Mouse (Mus musculus): Measurements from ENCODE around the gene Olfr702.

Olfr702 gene

GRCm38 (mm10) chr7:106833793-106834192, at the start of gene Olfr702:
Gene Olfr702 (minus strand): TSS chr7:106833893.
- in situ Hi-C loops (cut with MboI, MseI) = no loop called here

- in situ Hi-C loops (cut with MboI, MseI) = no loop called here
Observed at GRCm38 (mm10) chr7:106876791-106877190, 43.1 kb upstream of the Olfr702 start, which contains the start of gene Olfr705. Gene Olfr705 (minus strand): TSS chr7:106876891.

DNA sequence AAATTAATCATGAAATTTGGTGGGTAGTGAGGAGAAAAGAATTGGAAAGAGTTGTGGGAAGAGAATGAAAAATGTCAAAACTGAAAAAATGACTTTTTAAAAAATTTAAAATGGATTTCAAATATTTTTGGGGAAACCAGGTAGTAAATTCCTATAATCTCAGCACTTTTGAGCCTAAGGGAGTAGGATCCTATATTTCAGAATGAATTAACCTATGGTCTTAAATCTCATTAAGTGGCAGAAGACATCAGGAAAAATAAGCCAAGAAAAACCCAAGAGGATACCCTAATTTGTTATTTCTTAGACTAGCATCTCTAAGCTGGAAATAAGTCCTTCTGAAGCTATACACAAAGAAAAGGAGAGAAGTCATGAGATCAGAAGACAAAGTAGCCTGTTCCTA, 29.2 kb upstream of the Olfr702 start, which contains the start of gene Olfr704:
TSS of gene Olfr704 (plus strand) at position 301 of the 400 bp plus-strand sequence.
- in situ Hi-C loops (cut with MboI, MseI) = no loop called here

DNA sequence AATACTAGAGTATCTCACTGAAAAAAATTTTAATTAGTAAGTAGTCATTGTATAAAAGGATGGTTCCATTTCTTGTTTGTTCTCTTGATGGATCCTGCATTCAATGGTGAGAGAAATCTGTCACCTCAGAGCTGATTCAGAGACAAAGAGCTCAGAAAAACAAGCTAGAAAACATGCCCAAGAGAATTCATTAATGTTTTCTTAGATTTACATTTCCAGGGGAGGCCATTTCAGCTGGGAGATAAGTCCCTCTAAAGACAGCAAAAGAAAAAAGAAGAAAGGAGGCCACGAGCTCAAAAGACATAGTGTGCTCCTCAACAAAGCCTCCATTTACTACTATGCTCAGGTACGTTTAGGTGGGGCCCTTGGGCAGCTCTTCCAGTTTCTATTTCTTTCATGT, 9.4 kb upstream of the Olfr702 start, which contains the start of gene Olfr703:
TSS of gene Olfr703 (plus strand) at position 301 of the 400 bp plus-strand sequence.
- in situ Hi-C loops (cut with MboI, MseI) = no loop called here

- in situ Hi-C loops (cut with MboI, MseI) = loop anchor here (10.0 to 25.0 kb wide), 2 partner anchors 234 to 456 kb away; no protein-coding TSS in a partner anchor
Observed at GRCm38 (mm10) chr7:106818414-106818813, 15.3 kb downstream of the Olfr702 start.

GRCm38 (mm10) chr7:106815775-106816174, 17.9 kb downstream of the Olfr702 start:
- in situ Hi-C loops (cut with MboI, MseI) = loop anchor here (10.0 to 25.0 kb wide), 2 partner anchors 231 to 453 kb away; no protein-coding TSS in a partner anchor

GRCm38 (mm10) chr7:106813829-106814228, 19.9 kb downstream of the Olfr702 start, which contains the start of gene Olfr701:
Gene Olfr701 (plus strand): TSS chr7:106814129.
- in situ Hi-C loops (cut with MboI, MseI) = loop anchor here (10.0 to 25.0 kb wide), 2 partner anchors 229 to 452 kb away; no protein-coding TSS in a partner anchor

DNA sequence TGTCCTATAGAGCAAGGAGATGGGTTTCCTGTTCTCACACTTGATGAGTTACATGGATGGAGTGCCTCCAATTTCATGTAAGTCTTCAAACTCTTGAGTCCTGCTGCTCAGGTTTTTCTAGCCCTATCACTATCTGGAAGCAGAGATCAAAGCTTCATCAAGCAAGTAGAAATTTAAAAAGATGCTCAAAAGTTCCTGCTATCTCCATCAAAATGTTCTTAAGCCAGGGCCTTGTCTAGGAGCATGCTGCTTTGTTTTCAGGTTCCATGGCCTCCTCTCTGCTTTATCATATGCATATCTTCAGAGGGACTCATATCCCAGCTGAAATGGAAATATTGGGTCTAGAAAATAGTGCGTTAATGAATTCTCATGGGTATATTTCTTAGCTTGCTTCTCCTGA, 25.0 kb downstream of the Olfr702 start, which contains the start of gene Olfr700:
TSS of gene Olfr700 (minus strand) at position 101 of the 400 bp plus-strand sequence.
- in situ Hi-C loops (cut with MboI, MseI) = loop anchor here (25.0 kb wide), 1 partner anchor 446 kb away; no protein-coding TSS in a partner anchor

- in situ Hi-C loops (cut with MboI, MseI) = no loop called here
Observed at GRCm38 (mm10) chr7:106793098-106793497, 40.6 kb downstream of the Olfr702 start, which contains the start of gene Olfr699. Gene Olfr699 (minus strand): TSS chr7:106793198.

DNA sequence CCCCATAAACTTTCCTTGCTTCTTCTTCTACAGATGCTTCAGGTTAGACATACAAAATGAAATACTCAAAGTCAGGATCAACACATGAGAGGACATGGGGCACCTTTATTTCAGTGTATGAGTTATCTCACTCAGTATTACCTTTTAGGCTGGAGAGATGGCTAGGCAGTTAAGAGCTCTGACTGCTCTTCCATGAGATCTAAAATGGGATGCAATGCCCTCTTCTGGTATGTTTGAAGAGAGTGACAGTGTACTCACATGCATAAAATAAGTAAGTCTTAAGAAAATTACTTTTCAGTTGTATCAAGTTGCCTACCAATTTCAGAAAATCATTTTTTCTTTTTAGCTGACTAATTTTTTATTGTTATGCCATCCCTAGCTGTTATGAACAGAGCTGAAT, 45.4 kb downstream of the Olfr702 start:
- in situ Hi-C loops (cut with MboI, MseI) = no loop called here

Data from T-helper 1 cell (primary cell).